Mouse (Mus musculus): ENCODE results near the gene Ywhah.

GRCm38 (mm10) chr5:32977179-32977578 lies 41.4 kb upstream of the Ywhah start:
- TF ChIP-seq CTCF (IDR thresholded peaks at IDR 0.05; ENCODE audit: borderline replicate concordance, extremely low read depth, insufficient read depth, insufficient read length) (no peak), POLR2A (IDR thresholded peaks at IDR 0.05; ENCODE audit: borderline replicate concordance, extremely low read depth, insufficient read depth, insufficient read length, poor library complexity, severe bottlenecking) (no peak)

All from brain, embryonic 14.5 days (tissue).